Mouse (Mus musculus) gastrocnemius, adult 18-20 months (tissue): Measurements from ENCODE around the gene Pip5k1b. TPM values are rescaled to one million over a fixed set of nuclear protein-coding genes. Genes with fewer than 3 reads are reported as not detected.

Experiments used
- DNase-seq: peaks from one replicate; pipeline ENCODE4 v3.0.0; 2021; ENCODE audit warnings: low spot score
- total RNA-seq, 2 experiments: library from RNA; stranded (reverse); gene quantifications; 2 replicates each; pipeline ENCODE4 v1.2.3; 2021

The Pip5k1b gene
- total RNA-seq, 2 experiments from 2014 or later, result 0.34 to 0.50 TPM

- no peak for DNase-seq
Measured at GRCm38 (mm10) chr19:24543386-24544350, 12.0 kb downstream of the Pip5k1b start.

DNA sequence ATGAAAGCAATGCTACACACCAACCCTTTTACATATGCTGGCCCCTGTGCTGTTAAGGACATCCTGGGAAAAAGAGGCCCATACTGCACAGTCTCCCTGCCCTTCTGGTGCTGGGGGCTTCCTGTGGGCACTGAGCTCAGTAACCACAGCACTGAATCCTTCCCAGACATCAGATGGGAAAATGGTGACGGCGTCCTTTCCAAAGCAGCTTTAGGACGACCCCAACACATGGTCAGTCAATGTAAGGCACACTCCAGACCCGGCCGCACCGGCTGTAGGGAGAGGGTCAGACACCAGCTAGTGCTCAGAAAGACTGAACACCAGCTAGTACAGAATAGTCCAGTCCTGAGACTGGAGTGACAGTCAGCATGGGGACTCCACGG is 13.4 kb downstream of the Pip5k1b start:
- no peak for DNase-seq

DNA sequence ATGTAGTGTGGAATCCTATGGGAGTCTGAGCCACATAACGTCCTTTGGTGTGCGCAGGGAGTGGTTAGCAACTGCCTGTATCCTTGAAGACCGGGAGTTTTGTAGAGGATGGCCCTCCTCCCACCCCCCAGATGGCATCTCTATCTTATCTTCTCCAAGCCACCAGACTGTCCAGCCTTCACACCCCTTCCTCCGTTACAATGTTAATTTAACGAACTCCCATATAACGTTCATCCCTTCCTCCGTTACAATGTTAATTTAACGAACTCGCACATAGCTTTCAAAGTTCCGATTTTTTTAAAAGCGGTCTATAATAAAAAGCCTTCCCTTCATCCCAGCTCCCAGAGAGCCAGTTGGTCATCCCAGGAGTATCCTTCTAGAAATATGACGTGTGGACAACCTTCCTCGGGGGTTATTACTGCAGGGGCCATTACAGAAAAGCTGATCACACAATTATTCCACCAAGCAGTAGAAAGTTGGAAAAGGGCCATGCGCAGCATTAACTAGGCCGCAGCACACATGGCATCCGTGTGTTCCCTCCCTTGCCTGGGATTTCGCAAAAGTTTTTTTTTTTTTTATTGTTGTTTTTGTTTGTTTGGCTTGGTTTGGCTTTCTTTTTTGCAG is 13.9 kb downstream of the Pip5k1b start:
- no peak for DNase-seq

DNA sequence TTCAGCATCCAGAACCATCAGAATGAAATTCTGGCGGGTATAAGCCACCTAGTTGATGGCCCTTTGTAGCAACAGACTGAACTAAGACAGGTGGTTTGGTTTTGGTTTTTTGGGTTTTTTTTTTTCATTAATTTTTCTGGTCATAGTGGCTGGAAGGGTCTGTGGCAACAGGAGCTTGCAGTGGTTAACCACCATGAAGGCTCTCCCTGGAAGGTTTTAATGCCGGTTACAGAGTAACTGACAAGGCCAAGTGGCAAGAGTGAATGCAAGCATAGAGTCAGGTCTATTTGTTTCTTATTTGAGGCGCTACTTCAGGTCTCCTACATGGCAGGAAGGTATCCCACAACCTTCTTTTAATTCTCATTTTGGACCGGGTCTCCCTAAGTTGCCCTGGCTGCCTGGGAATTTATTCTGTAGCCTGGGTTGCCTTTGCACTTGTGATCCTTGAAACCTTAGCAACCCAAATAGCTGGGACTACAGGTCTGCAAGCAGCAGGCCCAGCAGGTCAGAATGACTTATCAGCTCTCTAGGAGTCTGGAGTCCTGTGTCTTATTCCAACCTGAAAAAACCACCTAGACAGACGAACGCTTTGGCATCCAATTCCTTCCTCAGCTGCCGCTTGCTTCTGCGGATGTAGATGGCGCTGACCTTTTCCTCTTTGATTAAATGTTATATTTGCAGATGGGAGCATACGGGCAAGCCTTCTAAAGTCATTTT is 14.6 kb downstream of the Pip5k1b start:
- DNase-seq, result no peak

DNA sequence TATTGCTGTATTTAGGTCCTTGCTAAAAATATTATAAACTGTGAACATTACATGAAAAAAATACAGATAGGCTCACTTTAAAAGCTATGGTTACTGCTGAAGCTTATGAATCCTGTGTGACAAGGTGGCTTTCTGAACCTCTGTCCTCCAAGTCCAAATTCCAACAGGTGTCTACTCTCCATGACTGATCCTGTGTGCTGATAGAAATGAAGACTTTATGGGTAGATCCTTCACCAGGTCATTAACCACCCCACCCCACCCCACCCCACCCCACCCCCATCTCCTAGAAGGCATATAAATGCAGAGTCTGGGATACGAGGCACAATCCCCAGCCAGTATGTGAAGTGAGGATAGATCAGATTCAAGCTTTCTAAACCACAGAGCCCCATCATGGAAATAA is 16.6 kb downstream of the Pip5k1b start:
- no peak for DNase-seq

DNA sequence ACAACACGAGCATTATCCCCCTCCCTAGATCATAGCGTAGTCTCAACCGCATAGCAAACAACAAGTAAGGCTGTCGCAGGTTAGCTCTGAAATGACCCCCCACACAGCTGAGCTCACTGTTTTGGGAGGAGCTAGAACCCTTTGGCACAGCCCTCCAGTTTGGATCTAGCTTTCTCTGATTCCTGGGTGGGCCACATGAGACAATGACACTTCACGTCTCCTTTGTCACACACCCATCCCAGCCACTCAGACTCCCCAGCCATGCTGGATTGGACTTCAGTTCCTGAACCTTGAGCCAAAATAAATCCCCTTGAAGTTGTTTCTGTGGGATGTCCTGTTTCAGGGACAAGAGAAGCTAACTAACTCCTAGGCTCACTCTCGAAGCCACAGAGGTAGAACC is 17.5 kb downstream of the Pip5k1b start:
- no peak for DNase-seq

DNA sequence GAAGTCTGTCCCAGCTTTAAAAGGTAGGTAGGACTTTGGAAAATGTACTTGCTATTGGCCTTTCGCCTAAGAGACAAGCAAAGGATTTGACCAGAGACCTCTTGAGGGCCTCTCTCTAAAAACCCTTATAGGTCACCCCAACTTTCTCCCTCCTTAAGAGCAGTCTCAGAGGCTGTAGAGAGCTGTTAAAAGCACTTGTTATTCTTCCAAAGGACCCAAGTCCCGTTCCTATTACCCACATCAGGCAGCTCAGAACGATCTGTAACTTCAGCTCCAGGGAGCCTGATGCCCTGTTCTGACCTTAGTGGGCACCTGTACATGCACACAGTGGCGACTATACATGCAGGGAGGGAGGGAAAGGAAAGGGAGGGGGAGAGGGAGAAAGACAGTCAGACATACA is 18.0 kb downstream of the Pip5k1b start:
- no peak for DNase-seq

DNA sequence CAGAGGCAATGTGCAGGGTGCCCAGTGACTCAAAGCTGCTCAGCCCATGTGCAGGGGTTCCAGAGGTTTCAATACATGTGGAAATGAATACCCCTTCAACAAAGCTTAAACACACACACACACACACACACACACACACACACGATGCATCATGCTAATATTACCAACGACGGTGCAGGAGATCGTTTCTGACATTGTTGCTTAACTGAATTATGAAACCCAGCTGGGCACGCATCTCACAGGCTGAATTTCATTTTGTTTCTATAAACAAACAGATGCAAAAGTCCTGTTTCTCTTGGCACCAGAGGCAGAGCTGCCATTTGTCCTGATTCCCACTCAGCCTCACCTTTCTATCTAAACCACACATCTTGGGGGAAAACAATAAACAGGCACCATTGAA is 18.8 kb downstream of the Pip5k1b start:
- no peak for DNase-seq

- no peak for DNase-seq
Measured at GRCm38 (mm10) chr19:24536280-24536679, 19.4 kb downstream of the Pip5k1b start.

DNA sequence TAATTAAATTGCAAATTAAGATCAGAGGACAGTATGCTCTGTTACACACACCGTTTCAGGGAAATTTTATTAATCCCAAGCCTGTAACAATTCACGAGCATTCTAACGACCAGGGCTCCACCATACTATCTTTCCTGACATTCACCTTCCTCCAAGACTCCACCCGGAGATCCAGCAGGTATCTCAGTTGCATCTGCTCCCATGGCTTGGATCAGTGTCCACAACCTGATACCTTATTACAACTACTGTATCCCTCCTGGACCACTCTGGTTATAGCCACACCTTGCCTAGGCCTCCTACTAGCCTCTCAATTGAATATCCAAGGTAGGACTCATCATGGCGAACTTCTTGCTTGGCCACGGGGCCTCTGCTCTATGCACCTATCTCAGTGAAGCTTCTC is 20.5 kb downstream of the Pip5k1b start:
- DNase-seq, result no peak

GRCm38 (mm10) chr19:24534733-24535132 is 20.9 kb downstream of the Pip5k1b start:
- no peak for DNase-seq

DNA sequence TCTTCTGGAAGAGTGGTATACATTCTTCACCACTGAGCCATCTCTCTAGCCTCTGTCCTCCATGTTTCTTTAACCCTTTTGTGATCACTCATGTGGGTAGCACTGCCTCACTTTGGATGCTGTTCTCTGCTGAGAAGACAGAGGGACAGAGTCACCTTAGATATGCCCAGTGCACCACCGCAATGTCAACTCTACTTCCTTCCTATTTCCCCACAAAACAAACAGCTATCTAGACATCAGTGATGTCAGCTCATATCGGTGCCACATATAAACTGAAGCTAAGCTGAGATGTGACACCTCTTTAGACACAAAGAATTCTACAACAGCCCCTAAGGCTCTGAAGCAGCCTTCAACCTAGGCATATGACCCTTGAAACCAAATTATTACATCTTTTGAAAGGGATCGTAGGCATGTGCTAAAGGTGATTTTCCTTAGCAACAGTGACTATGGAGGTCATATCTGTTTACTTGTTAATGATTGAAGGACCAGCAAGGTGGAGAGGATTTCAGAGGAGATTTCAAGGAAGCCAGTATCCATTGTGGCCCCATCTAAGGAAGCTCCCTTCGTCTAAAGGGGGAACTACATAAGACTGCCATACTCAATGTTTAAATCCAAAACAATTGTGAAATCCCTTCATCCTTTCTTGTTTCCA is 26.6 kb downstream of the Pip5k1b start:
- no peak for DNase-seq

GRCm38 (mm10) chr19:24528129-24528730 is 27.4 kb downstream of the Pip5k1b start:
- DNase-seq, result no peak

DNA sequence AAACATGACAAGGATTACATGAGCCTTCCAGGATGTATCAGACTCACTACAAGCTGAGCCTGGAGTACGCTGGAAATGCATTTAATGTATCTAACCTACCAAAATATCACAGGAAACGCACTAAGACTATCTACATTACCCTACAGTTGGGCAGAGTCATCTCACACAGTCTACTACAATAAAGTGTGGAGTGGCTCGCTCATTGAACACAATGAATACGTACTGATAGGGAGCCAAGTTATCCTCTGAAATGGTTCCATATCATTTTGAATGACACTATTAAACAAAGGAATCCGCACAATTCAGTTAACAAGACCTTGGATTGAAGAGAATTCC is 28.1 kb downstream of the Pip5k1b start:
- no peak for DNase-seq

DNA sequence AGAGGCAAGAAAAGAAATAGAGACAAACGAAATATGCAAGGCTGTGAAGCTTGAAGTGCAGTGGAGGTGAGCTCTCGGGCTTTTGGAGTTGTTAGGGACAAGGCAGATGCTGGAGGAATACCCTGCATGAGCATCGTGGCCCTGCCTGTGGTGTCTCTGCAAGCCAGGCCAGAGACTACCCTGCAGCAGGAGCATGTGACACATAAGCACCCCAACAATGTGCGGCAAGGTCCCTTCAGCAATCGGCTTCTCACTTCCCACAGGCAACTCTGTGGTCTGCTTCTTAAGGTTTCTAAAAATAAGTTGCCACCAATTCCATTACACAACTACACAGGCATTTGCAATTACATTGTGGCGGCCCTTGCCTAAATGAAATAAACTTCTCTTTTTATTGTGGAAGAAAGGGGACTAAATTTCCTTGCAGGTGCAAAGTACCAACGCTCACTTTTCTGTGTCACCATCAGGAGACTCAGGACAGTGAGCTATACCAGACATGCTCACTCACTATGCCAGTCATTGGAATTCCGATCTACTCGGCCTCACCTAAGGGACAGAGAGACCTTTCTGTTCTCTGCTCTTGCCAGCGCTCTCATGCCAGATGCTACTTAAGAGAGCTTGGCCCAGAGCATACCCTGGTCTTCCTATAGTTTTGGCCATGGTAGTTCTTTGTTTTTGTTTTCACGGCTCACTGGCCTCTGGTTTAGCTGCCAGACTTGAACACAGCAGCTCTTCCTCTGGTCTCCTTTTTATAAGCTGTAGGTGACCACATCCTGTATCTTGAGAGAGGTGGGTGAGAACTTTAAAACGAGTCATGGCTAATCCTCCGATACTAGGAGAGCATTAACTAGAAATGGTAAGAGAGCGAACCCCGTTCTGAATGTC is 28.7 kb downstream of the Pip5k1b start:
- no peak for DNase-seq

GRCm38 (mm10) chr19:24523476-24524313 is 32.0 kb downstream of the Pip5k1b start:
- no peak for DNase-seq

GRCm38 (mm10) chr19:24521997-24522396 is 33.7 kb downstream of the Pip5k1b start:
- DNase-seq, result no peak

- no peak for DNase-seq
Measured at GRCm38 (mm10) chr19:24521146-24521545, 34.5 kb downstream of the Pip5k1b start.

DNA sequence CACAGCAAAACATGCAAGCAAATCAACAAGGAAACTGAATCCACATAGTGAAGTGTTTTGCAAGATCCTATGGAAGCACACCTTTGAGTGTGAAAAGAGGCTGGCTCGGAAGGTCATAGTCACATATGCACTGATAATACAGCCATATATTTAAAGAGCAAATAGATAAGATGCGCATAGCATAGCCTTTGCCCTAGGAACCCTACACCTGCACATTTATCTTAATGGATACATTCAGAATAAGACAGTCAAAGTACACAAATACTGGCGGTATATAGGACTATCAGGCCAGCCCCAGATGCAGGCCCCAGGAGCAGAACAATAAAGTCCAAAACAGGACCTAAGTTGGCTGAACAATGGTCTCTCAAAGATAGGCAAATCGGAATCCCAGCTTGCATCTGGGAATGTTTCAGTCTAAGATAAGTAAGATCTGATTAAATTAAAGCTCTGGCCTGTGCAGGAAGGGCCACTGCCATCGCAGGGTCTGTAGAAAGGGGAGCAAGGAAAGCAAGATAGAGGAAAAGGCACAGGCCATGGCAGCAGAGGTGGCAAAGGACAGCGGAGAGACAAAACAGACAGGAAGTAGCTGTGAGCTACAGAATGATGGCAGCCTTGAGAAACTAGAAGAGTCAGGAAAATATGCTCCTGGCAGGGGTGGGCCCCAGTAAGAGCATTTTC is 35.8 kb downstream of the Pip5k1b start:
- no peak for DNase-seq
